Mouse (Mus musculus): ENCODE results near the gene Pitpnm2. TPM values are rescaled to one million over a fixed set of nuclear protein-coding genes. Genes with fewer than 3 reads are reported as not detected.
A peak's percentile ranks its signal among the peaks of the same experiment; 100 is the strongest.

Pitpnm2 gene
- polyA plus RNA-seq, 1 experiment from 2014 or later, result 3.4 TPM

DNA sequence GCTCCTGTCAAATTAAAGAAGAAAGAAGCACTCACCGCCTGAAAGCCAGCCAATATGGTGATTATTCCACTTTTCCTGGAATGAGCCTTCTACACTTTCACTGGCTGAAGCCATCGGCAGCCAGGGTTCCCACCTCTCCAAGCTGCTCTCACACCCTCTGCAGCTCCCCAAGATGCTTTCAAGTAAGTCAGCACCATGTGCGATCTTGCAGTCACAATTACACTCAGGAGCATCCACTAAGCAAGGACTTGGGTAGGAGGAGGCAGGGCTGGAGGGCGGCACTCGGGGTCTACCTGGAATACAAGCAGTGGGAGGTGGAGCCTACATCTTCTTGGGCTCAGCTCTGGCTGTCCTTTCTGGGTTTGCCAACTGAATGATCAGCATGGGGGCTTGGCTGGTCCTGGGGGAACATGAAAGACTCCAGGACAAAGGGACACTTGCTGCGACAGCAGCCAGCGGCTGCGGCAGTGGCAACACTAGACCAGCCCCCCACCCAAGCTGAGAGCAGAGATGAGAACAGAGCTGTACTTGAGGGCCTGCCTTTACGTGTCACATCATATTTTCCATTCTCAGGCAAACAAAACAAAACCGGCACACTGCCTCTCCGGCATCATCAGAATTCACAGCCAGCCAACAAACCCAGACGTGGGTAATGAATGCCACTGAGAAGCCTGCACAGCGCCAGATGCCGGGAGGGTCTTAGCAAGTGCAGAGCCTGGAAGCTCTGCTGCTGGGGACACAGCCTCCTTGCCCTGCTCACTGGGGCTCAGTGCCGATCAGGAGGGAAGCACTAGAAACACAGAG lies 64.5 kb downstream of the Pitpnm2 start:
- Histone ChIP-seq H3K36me3 (replicated peaks; ENCODE audit: control insufficient read depth, insufficient read depth, low read depth, low read length) (no peaks in the 10 kb centered on the region), H3K4me3 (ENCODE audit: low read depth, low read length) (no peak overlapping the region), H3K4me2 (ENCODE audit: low read depth, low read length) (no peak overlapping the region), H3K9me3 (replicated peaks; ENCODE audit: control insufficient read depth, low read length) (no peaks in the 10 kb centered on the region), H3K4me1 (ENCODE audit: control insufficient read depth, insufficient read depth, low read length) (peaks cover 7% of the 10 kb centered on the region), H3K27me3 (ENCODE audit: control insufficient read depth, insufficient read depth, low read length) (no peaks in the 10 kb centered on the region; the same call in 1 of the 2 replicates), H3K9ac (replicated peaks; ENCODE audit: low read length) (no peak overlapping the region), H3K27ac (replicated peaks; ENCODE audit: low read depth, low read length) (no peak overlapping the region)
- WGBS, result 22% methylated on average over 15 of the region's 15 CpGs
- DNase-seq (ENCODE audit: low spot score) (no peak), ATAC-seq (replicated peaks; ENCODE audit: insufficient number of reproducible peaks, low FRiP score, low TSS enrichment, low read depth) (no peak)

- ATAC-seq (replicated peaks; ENCODE audit: insufficient number of reproducible peaks, low FRiP score, low TSS enrichment, low read depth), result no peak
- no peak overlapping the region for H3K4me3 ChIP-seq (ENCODE audit: low read depth, low read length)
- H3K9ac ChIP-seq (replicated peaks; ENCODE audit: low read length), result no peak overlapping the region
- H3K9me3 ChIP-seq (replicated peaks; ENCODE audit: control insufficient read depth, low read length), result no peaks in the 10 kb centered on the region
- peaks cover 7% of the 10 kb centered on the region for H3K4me1 ChIP-seq (ENCODE audit: control insufficient read depth, insufficient read depth, low read length)
- H3K36me3 ChIP-seq (replicated peaks; ENCODE audit: control insufficient read depth, insufficient read depth, low read depth, low read length), result no peaks in the 10 kb centered on the region
- no peak for DNase-seq (ENCODE audit: low spot score)
- 87% methylated on average over 3 of the region's 3 CpGs for WGBS
- H3K4me2 ChIP-seq (ENCODE audit: low read depth, low read length), result no peak overlapping the region
- no peak overlapping the region for H3K27ac ChIP-seq (replicated peaks; ENCODE audit: low read depth, low read length)
- no peaks in the 10 kb centered on the region; the same call in 1 of the 2 replicates for H3K27me3 ChIP-seq (ENCODE audit: control insufficient read depth, insufficient read depth, low read length)
Observed at GRCm38 (mm10) chr5:124184191-124184590, 65.4 kb downstream of the Pitpnm2 start.

DNA sequence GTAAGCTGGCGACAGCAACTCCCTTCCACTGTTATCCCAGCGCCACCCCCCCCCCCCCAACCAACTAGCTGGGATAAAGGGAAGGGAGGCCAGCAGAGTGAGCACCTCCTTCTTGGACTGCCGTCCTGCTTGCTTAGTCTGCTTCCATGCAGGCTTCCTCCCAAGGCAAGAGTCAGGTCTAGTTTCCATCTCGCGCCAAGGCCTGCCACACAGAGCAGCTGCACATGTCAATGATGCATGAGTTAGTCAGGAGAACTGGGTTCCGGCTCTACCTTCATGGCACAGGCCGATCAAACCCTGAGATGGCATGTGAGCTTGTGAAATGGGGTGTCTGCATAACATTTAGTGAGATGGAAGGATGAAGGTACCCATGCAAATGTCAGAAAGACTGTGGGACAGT lies 66.9 kb downstream of the Pitpnm2 start:
- Histone ChIP-seq H3K4me3 (ENCODE audit: low read depth, low read length) (no peak overlapping the region), H3K4me2 (ENCODE audit: low read depth, low read length) (no peak overlapping the region), H3K4me1 (ENCODE audit: control insufficient read depth, insufficient read depth, low read length) (peaks cover 7% of the 10 kb centered on the region), H3K27me3 (ENCODE audit: control insufficient read depth, insufficient read depth, low read length) (no peaks in the 10 kb centered on the region; the same call in 1 of the 2 replicates), H3K9me3 (replicated peaks; ENCODE audit: control insufficient read depth, low read length) (no peaks in the 10 kb centered on the region), H3K27ac (replicated peaks; ENCODE audit: low read depth, low read length) (no peak overlapping the region), H3K36me3 (replicated peaks; ENCODE audit: control insufficient read depth, insufficient read depth, low read depth, low read length) (no peaks in the 10 kb centered on the region), H3K9ac (replicated peaks; ENCODE audit: low read length) (no peak overlapping the region)
- no peak for DNase-seq (ENCODE audit: low spot score)
- 74% methylated on average over 6 of the region's 7 CpGs for WGBS
- no peak for ATAC-seq (replicated peaks; ENCODE audit: insufficient number of reproducible peaks, low FRiP score, low TSS enrichment, low read depth)

DNA sequence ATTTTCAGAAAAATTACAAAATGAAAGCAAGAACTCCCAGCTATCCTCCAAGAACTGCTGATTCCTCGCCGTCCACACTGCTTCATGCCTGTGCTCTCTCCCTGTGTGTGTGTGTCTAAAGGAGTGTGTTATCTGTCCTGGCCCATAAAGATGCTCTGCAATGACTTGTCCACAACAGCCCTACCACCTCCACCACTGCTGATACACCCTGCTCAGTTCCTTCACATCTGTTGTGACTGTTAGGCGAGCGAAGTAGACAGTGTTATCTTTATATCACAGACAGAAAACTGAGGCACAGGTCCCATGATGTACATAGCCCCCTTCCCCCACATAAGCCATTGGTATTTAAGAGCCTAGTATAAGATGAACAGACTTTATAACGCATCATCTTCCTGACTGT lies 67.5 kb downstream of the Pitpnm2 start:
- 89% methylated on average over 5 of the region's 5 CpGs for WGBS
- Histone ChIP-seq H3K4me2 (ENCODE audit: low read depth, low read length) (no peak overlapping the region), H3K9me3 (replicated peaks; ENCODE audit: control insufficient read depth, low read length) (no peaks in the 10 kb centered on the region), H3K27me3 (ENCODE audit: control insufficient read depth, insufficient read depth, low read length) (no peaks in the 10 kb centered on the region; the same call in 1 of the 2 replicates), H3K4me3 (ENCODE audit: low read depth, low read length) (no peak overlapping the region), H3K27ac (replicated peaks; ENCODE audit: low read depth, low read length) (no peak overlapping the region), H3K9ac (replicated peaks; ENCODE audit: low read length) (no peak overlapping the region), H3K4me1 (ENCODE audit: control insufficient read depth, insufficient read depth, low read length) (peaks cover 3% of the 10 kb centered on the region), H3K36me3 (replicated peaks; ENCODE audit: control insufficient read depth, insufficient read depth, low read depth, low read length) (no peaks in the 10 kb centered on the region)
- DNase-seq (ENCODE audit: low spot score), result no peak
- ATAC-seq (replicated peaks; ENCODE audit: insufficient number of reproducible peaks, low FRiP score, low TSS enrichment, low read depth), result no peak

DNA sequence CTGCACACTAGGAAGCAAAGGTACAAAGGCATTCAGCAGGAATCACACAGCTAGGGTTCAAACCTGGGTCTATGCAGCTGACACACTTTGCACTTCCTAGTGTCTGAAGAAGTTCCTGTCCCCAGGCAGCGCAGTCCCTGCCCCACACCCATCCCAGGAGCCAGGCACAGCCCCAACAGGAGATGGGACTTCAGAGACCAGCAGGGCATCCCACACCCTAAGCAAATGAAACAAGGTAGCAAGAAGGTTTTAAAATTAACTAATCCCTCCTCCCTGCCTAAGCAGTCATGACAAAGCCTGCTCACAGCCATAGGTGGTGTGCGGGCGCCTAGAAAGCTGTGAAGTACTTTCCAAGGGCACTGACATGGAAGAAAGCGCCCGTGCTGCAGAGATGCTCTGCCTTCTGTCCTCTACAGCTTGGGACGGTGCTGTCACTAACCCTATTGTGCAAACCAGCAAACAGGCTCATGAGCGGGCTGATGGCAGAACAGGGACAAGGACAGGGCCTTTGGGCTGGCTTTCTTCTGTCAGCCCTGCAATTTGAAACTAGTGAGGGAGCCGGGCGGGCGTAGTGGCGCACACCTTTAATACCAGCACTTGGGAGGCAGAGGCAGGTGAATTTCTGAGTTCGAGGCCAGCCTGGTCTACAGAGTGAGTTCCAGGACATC lies 68.9 kb downstream of the Pitpnm2 start:
- Histone ChIP-seq H3K9ac (replicated peaks; ENCODE audit: low read length) (no peak overlapping the region), H3K9me3 (replicated peaks; ENCODE audit: control insufficient read depth, low read length) (no peaks in the 10 kb centered on the region), H3K4me1 (ENCODE audit: control insufficient read depth, insufficient read depth, low read length) (peaks cover 3% of the 10 kb centered on the region), H3K27me3 (ENCODE audit: control insufficient read depth, insufficient read depth, low read length) (no peaks in the 10 kb centered on the region; the same call in 1 of the 2 replicates), H3K4me2 (ENCODE audit: low read depth, low read length) (no peak overlapping the region), H3K27ac (replicated peaks; ENCODE audit: low read depth, low read length) (no peak overlapping the region), H3K36me3 (replicated peaks; ENCODE audit: control insufficient read depth, insufficient read depth, low read depth, low read length) (no peaks in the 10 kb centered on the region), H3K4me3 (ENCODE audit: low read depth, low read length) (no peak overlapping the region)
- DNase-seq (ENCODE audit: low spot score), result no peak
- no peak for ATAC-seq (replicated peaks; ENCODE audit: insufficient number of reproducible peaks, low FRiP score, low TSS enrichment, low read depth)
- WGBS, result 69% methylated on average over 12 of the region's 12 CpGs

DNA sequence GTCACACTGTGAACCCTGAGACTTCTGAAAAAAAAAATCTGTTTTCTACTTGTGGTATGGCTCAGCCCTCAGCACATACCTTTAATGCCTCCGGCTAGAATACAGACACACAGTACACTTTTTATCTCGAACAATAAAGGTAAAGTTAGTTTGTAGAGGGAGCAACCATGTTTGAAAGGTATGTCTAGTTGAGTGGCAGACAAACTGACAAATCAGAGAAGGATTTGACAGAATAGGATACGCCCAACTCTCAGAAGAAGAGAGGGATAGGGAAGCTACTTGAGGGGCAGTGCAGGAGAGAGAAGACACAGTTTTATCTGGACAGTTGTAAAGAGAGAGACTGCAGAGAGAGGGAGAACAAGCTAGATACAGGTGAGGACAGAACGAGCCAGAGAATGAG lies 70.1 kb downstream of the Pitpnm2 start:
- no peak for DNase-seq (ENCODE audit: low spot score)
- Histone ChIP-seq H3K27ac (replicated peaks; ENCODE audit: low read depth, low read length) (no peak overlapping the region), H3K4me2 (ENCODE audit: low read depth, low read length) (no peak overlapping the region), H3K27me3 (ENCODE audit: control insufficient read depth, insufficient read depth, low read length) (no peaks in the 10 kb centered on the region; the same call in 1 of the 2 replicates), H3K9me3 (replicated peaks; ENCODE audit: control insufficient read depth, low read length) (no peaks in the 10 kb centered on the region), H3K4me3 (ENCODE audit: low read depth, low read length) (no peak overlapping the region), H3K36me3 (replicated peaks; ENCODE audit: control insufficient read depth, insufficient read depth, low read depth, low read length) (no peaks in the 10 kb centered on the region), H3K4me1 (ENCODE audit: control insufficient read depth, insufficient read depth, low read length) (peaks cover 3% of the 10 kb centered on the region), H3K9ac (replicated peaks; ENCODE audit: low read length) (no peak overlapping the region)
- WGBS, result 86% methylated on average over 4 of the region's 4 CpGs
- ATAC-seq (replicated peaks; ENCODE audit: insufficient number of reproducible peaks, low FRiP score, low TSS enrichment, low read depth), result no peak

DNA sequence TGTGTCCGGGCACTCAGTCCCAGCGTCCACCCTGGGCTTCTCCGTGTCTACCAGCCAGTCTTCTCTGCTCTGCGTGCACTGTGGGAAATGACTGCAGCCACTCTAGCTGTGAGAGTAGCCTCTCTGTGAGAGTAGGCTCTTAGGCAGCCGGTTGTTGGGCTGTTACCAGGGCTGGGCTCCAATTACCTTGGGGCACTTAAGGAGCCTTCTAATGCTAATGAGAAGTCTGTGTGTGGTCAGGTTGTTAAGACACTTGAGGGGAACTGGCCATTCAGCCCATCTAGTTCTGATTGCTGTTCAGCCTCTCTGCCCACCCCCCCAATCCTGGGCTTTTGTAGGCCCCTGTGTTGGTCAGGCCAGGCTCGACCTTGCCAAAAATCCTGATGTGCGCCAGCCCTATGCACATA lies 72.8 kb downstream of the Pitpnm2 start:
- H3K9me3 ChIP-seq (replicated peaks; ENCODE audit: control insufficient read depth, low read length), result no peaks in the 10 kb centered on the region
- H3K4me3 ChIP-seq (ENCODE audit: low read depth, low read length), result no peak overlapping the region
- H3K36me3 ChIP-seq (replicated peaks; ENCODE audit: control insufficient read depth, insufficient read depth, low read depth, low read length), result no peaks in the 10 kb centered on the region
- H3K27me3 ChIP-seq (ENCODE audit: control insufficient read depth, insufficient read depth, low read length), result no peaks in the 10 kb centered on the region; the same call in 1 of the 2 replicates
- WGBS, result 15% methylated on average over 7 of the region's 7 CpGs
- H3K9ac ChIP-seq (replicated peaks; ENCODE audit: low read length), result no peak overlapping the region
- peak; percentile 62 for DNase-seq (ENCODE audit: low spot score)
- ATAC-seq (replicated peaks; ENCODE audit: insufficient number of reproducible peaks, low FRiP score, low TSS enrichment, low read depth), result peak; percentile 80
- peaks cover 3% of the 10 kb centered on the region for H3K4me1 ChIP-seq (ENCODE audit: control insufficient read depth, insufficient read depth, low read length)
- H3K4me2 ChIP-seq (ENCODE audit: low read depth, low read length), result no peak overlapping the region
- H3K27ac ChIP-seq (replicated peaks; ENCODE audit: low read depth, low read length), result no peak overlapping the region

- Histone ChIP-seq H3K27ac (replicated peaks; ENCODE audit: low read depth, low read length) (no peak overlapping the region), H3K4me1 (ENCODE audit: control insufficient read depth, insufficient read depth, low read length) (peaks cover 3% of the 10 kb centered on the region), H3K9ac (replicated peaks; ENCODE audit: low read length) (no peak overlapping the region), H3K9me3 (replicated peaks; ENCODE audit: control insufficient read depth, low read length) (no peaks in the 10 kb centered on the region), H3K36me3 (replicated peaks; ENCODE audit: control insufficient read depth, insufficient read depth, low read depth, low read length) (no peaks in the 10 kb centered on the region), H3K27me3 (ENCODE audit: control insufficient read depth, insufficient read depth, low read length) (no peaks in the 10 kb centered on the region), H3K4me2 (ENCODE audit: low read depth, low read length) (no peak overlapping the region), H3K4me3 (ENCODE audit: low read depth, low read length) (no peak overlapping the region)
- 56% methylated on average over 4 of the region's 4 CpGs for WGBS
- DNase-seq (ENCODE audit: low spot score) (no peak), ATAC-seq (replicated peaks; ENCODE audit: insufficient number of reproducible peaks, low FRiP score, low TSS enrichment, low read depth) (0 out of 2 replicates have a peak, but pooled peaks have one; percentile 19)
Observed at GRCm38 (mm10) chr5:124175138-124175537, 74.4 kb downstream of the Pitpnm2 start.
